Mouse (Mus musculus) lung, adult 2 months (tissue): ENCODE data around the gene Pde6h.

ENCODE experiments used
- CTCF ChIP-seq: fragments of 200-500 bp; IDR thresholded peaks from 2 replicates; pipeline ENCODE4 v1.5.1; 2011; ENCODE audit warnings: mild to moderate bottlenecking, low read length, control low read depth; ENCODE audit not compliant: insufficient read depth
- POLR2A ChIP-seq: fragments of 200-500 bp; IDR thresholded peaks from 2 replicates; pipeline ENCODE4 v1.6.1; 2011; ENCODE audit warnings: low read depth, mild to moderate bottlenecking, control low read depth, low read length, borderline replicate concordance; ENCODE audit errors: extremely low read depth

DNA sequence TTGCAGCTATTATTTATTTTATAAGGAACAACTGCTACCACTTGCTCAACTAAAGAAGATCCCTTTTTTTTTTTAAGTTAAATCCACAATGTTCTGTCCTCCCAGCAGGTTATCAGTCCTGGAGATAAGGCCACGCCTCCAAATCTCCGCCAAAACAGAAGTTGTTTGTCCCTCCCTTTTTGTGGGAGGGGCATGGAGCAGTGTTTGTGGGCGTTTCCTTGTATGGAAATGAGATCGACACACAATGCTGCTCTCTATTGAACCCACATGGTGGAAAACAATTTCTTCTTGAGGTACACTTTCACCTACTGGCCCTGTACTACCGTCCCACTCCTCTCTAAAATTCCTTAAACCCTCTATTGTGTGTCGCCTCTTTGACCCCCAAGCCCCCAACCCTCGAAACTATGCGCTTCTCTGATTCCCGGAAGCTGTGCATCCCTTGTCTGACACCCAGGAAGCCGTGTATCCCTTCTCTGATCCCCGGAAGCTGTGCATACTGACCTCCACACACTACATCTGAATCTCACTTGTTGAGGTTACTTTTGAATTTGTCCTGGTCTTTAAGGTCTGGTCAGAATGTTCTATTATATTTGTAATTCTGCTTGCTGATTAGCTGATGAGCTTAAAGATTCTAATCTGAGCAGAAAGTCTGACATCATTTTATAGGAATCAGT lies 66.3 kb downstream of the Pde6h start:
- TF ChIP-seq CTCF (no peak), POLR2A (no peak)
